In genomic region chr11:61529268-61529713, GRCm38 (mm10) we compare ENCODE assay signal across 8 mouse cellular contexts. TPM values are rescaled to one million over a fixed set of nuclear protein-coding genes. Genes with fewer than 3 reads are reported as not detected.
A peak's percentile ranks its signal among the peaks of the same experiment; 100 is the strongest.
DNase-seq lines count a peak whose midpoint lies in the region; ATAC-seq and TF ChIP-seq lines count a peak whose summit lies in the region.
"Had no signal": no experiment of that assay in that cellular context is flagged by ENCODE, and none has a peak within 500 bp of the region (broad histone marks: within the 10 kb centered on the region; RNA-seq: fewer than 3 reads in every experiment).

No protein-coding gene starts in this region.

- no peaks in the 10 kb centered on the region for H3K4me1 ChIP-seq in liver, embryonic 11.5 days (replicated peaks; ENCODE audit: control insufficient read depth, insufficient read depth, low read length)
- peaks cover 7% of the 10 kb centered on the region; the same call in 1 of the 2 replicates for H3K4me1 ChIP-seq in forebrain, embryonic 15.5 days
- no peaks in the 10 kb centered on the region for H3K4me1 ChIP-seq in stomach, postnatal 0 days (replicated peaks; ENCODE audit: control insufficient read depth, insufficient read depth)
- H3K4me1 ChIP-seq: embryonic facial prominence, embryonic 13.5 days had no signal

- no peak overlapping the region for H3K4me2 ChIP-seq in liver, embryonic 11.5 days
- no peak overlapping the region for H3K4me2 ChIP-seq in forebrain, embryonic 15.5 days (replicated peaks)
- H3K4me2 ChIP-seq in stomach, postnatal 0 days (replicated peaks; ENCODE audit: low read depth) = no peak overlapping the region
- H3K4me2 ChIP-seq: embryonic facial prominence, embryonic 13.5 days had no signal

- no peak overlapping the region for H3K4me3 ChIP-seq in liver, embryonic 11.5 days (ENCODE audit: low read depth, low read length)
- no peak overlapping the region for H3K4me3 ChIP-seq in forebrain, embryonic 15.5 days
- no peak overlapping the region for H3K4me3 ChIP-seq in stomach, postnatal 0 days (ENCODE audit: low read depth, low read length)
- H3K4me3 ChIP-seq: embryonic facial prominence, embryonic 13.5 days had no signal

- peak; percentile 8 for DNase-seq in liver
- DNase-seq in liver, embryonic 11.5 days (ENCODE audit: low spot score) = no peak
- peak; percentile 32 for DNase-seq in brain, embryonic 18.5 days (ENCODE audit: low read depth, low spot score)
- peak; percentile 27 to 60 for DNase-seq in left cerebral cortex, postnatal 25 days (ENCODE audit: low spot score in 2 of 2)
- DNase-seq in stomach, postnatal 0 days (ENCODE audit: low spot score) = no peak
- no peak for DNase-seq in thymus, postnatal 4 days

- no peak overlapping the region for H3K27ac ChIP-seq in liver, embryonic 11.5 days (ENCODE audit: low read depth, low read length)
- peak overlapping the region; percentile 22; the same call in 1 of the 2 replicates for H3K27ac ChIP-seq in forebrain, embryonic 15.5 days (replicated peaks)
- no peak overlapping the region for H3K27ac ChIP-seq in stomach, postnatal 0 days (replicated peaks)
- H3K27ac ChIP-seq: embryonic facial prominence, embryonic 13.5 days had no signal

- ATAC-seq in liver, embryonic 11.5 days (replicated peaks; ENCODE audit: low FRiP score) = no peak
- peak; percentile 57 for ATAC-seq in forebrain, embryonic 15.5 days (replicated peaks)
- ATAC-seq in stomach, postnatal 0 days (ENCODE audit: low FRiP score, low TSS enrichment) = peak; percentile 21; the same call in 1 of the 2 replicates

- H3K9me3 ChIP-seq in liver, embryonic 11.5 days (ENCODE audit: control insufficient read depth, low read length) = no peaks in the 10 kb centered on the region
- no peaks in the 10 kb centered on the region for H3K9me3 ChIP-seq in forebrain, embryonic 15.5 days
- no peaks in the 10 kb centered on the region for H3K9me3 ChIP-seq in stomach, postnatal 0 days (ENCODE audit: control insufficient read depth, low read length)
- H3K9me3 ChIP-seq: embryonic facial prominence, embryonic 13.5 days had no signal

- no peak overlapping the region for H3K9ac ChIP-seq in liver, embryonic 11.5 days (ENCODE audit: low read depth, low read length)
- no peak overlapping the region for H3K9ac ChIP-seq in forebrain, embryonic 15.5 days (replicated peaks)
- no peak overlapping the region for H3K9ac ChIP-seq in stomach, postnatal 0 days (ENCODE audit: low read length)
- H3K9ac ChIP-seq: embryonic facial prominence, embryonic 13.5 days had no signal

- H3K27me3 ChIP-seq in liver, embryonic 11.5 days (replicated peaks; ENCODE audit: control insufficient read depth, insufficient read depth, low read length) = no peaks in the 10 kb centered on the region
- H3K27me3 ChIP-seq in forebrain, embryonic 15.5 days = no peaks in the 10 kb centered on the region
- no peaks in the 10 kb centered on the region for H3K27me3 ChIP-seq in stomach, postnatal 0 days (ENCODE audit: control insufficient read depth, insufficient read depth, low read length)
- H3K27me3 ChIP-seq: embryonic facial prominence, embryonic 13.5 days had no signal

- WGBS in liver, embryonic 11.5 days = 62% methylated on average over 4 of the region's 4 CpGs
- 45% methylated on average over 4 of the region's 4 CpGs for WGBS in forebrain, embryonic 15.5 days
- 56% methylated on average over 4 of the region's 4 CpGs for WGBS in stomach, postnatal 0 days

- H3K36me3 ChIP-seq in liver, embryonic 11.5 days (ENCODE audit: control insufficient read depth, insufficient read depth, low read length) = no peaks in the 10 kb centered on the region; the same call in 1 of the 2 replicates
- no peaks in the 10 kb centered on the region for H3K36me3 ChIP-seq in forebrain, embryonic 15.5 days
- no peaks in the 10 kb centered on the region for H3K36me3 ChIP-seq in stomach, postnatal 0 days (ENCODE audit: control insufficient read depth, insufficient read depth, low read length)

- TF ChIP-seq EP300 in stomach, postnatal 0 days (optimal IDR thresholded peaks at IDR 0.05) = no peak

- no peak for TF ChIP-seq CTCF in stomach, postnatal 0 days (IDR thresholded peaks at IDR 0.05; ENCODE audit: low read depth)

- intact Hi-C loops in left cerebral cortex, postnatal 25 days (cut with DNase I) = no loop called here

RNA-seq across cellular contexts. Expression of gene B9d1, which starts 24.3 kb away (rescaled TPM):
- polyA plus RNA-seq in liver, embryonic 11.5 days (2014; fragmentation: Nextera tagmentation; extraction: Ambion mirVana) = 10.2 and 11.1 TPM in 2 replicates
- polyA plus RNA-seq in forebrain, embryonic 15.5 days (2015; fragmentation: Nextera tagmentation; extraction: Ambion mirVana) = 38.8 and 42.8 TPM in 2 replicates
- 10 to 100 TPM; 43.2 to 44.9 TPM for total RNA-seq in left cerebral cortex, postnatal 25 days (2021)
- 11.3 and 11.9 TPM in 2 replicates for polyA plus RNA-seq in stomach, postnatal 0 days (2015; fragmentation: Nextera tagmentation; extraction: Ambion mirVana)

RNA-seq across cellular contexts. Expression of gene Mapk7, which starts 35.1 kb away (rescaled TPM):
- polyA plus RNA-seq in liver, embryonic 11.5 days (2014; fragmentation: Nextera tagmentation; extraction: Ambion mirVana) = 25.1 and 27.6 TPM in 2 replicates
- polyA plus RNA-seq in forebrain, embryonic 15.5 days (2015; fragmentation: Nextera tagmentation; extraction: Ambion mirVana) = 109 and 117 TPM in 2 replicates
- total RNA-seq in left cerebral cortex, postnatal 25 days (2021) = 10 to 100 TPM; 19.1 to 26.9 TPM
- 14.5 and 15.4 TPM in 2 replicates for polyA plus RNA-seq in stomach, postnatal 0 days (2015; fragmentation: Nextera tagmentation; extraction: Ambion mirVana)

RNA-seq across cellular contexts. Expression of gene Mfap4, which starts 44.1 kb away (rescaled TPM):
- 36.5 and 39.1 TPM in 2 replicates for polyA plus RNA-seq in liver, embryonic 11.5 days (2014; fragmentation: Nextera tagmentation; extraction: Ambion mirVana)
- 50.5 and 59.5 TPM in 2 replicates for polyA plus RNA-seq in forebrain, embryonic 15.5 days (2015; fragmentation: Nextera tagmentation; extraction: Ambion mirVana)
- total RNA-seq in left cerebral cortex, postnatal 25 days (2021) = 1 to 10 TPM; 4.2 to 5.5 TPM
- polyA plus RNA-seq in stomach, postnatal 0 days (2015; fragmentation: Nextera tagmentation; extraction: Ambion mirVana) = 174 and 184 TPM in 2 replicates

RNA-seq across cellular contexts. Expression of gene Epn2, which starts 50.2 kb away (rescaled TPM):
- polyA plus RNA-seq in liver, embryonic 11.5 days (2014; fragmentation: Nextera tagmentation; extraction: Ambion mirVana) = 9.2 and 9.3 TPM in 2 replicates
- 64.6 and 67.3 TPM in 2 replicates for polyA plus RNA-seq in forebrain, embryonic 15.5 days (2015; fragmentation: Nextera tagmentation; extraction: Ambion mirVana)
- total RNA-seq in left cerebral cortex, postnatal 25 days (2021) = 100 to 1,000 TPM; 118 to 133 TPM
- polyA plus RNA-seq in stomach, postnatal 0 days (2015; fragmentation: Nextera tagmentation; extraction: Ambion mirVana) = 15.8 and 17.8 TPM in 2 replicates

Comparison
In these comparisons a context has a peak if more than half of its experiments do, and no peak if none do; other contexts are left out.
1. DNase-seq: peak in liver (single experiment), brain, embryonic 18.5 days (single experiment) and left cerebral cortex, postnatal 25 days (2 of 2); none in liver, embryonic 11.5 days (single experiment), stomach, postnatal 0 days (single experiment) and thymus, postnatal 4 days (single experiment).